Mouse (Mus musculus) neural tube, embryonic 11.5 days (tissue): Measurements from ENCODE around the gene Anapc10. TPM values are rescaled to one million over a fixed set of nuclear protein-coding genes. Genes with fewer than 3 reads are reported as not detected.
"Not testable (repeated sequence)": the region's sequence is repeated elsewhere in the genome, so short reads cannot be mapped to it uniquely, and the experiment has no call there.

Source experiments
- ATAC-seq: fragments of 200-750 bp; cut with Nextera tagmentation; 2 replicates; pipeline ENCODE4 v1.8.0; 2017; ENCODE audit warnings: moderate number of reproducible peaks, mild to moderate bottlenecking, moderate TSS enrichment, moderate library complexity; ENCODE audit not compliant: insufficient read depth, low FRiP score, low TSS enrichment
- DNase-seq: peaks from one replicate; pipeline ENCODE4 v3.0.0-alpha.2; 2015; ENCODE audit warnings: low spot score
- H3K27ac ChIP-seq: fragments of 300-500 bp; sonication (generic); 2 replicates; pipeline ENCODE4 v1.5.1; 2014; ENCODE audit warnings: low read depth, mild to moderate bottlenecking, low read length
- H3K27me3 ChIP-seq: fragments of 300-500 bp; sonication (generic); 2 replicates; pipeline ENCODE4 v1.6.1; 2014; ENCODE audit warnings: mild to moderate bottlenecking, low read length, mixed read lengths; ENCODE audit not compliant: control insufficient read depth, insufficient read depth
- H3K36me3 ChIP-seq: fragments of 300-500 bp; sonication (generic); 2 replicates; pipeline ENCODE4 v1.6.1; 2014; ENCODE audit warnings: mild to moderate bottlenecking, low read length, moderate library complexity, mixed read lengths; ENCODE audit not compliant: control insufficient read depth, insufficient read depth
- H3K4me1 ChIP-seq: fragments of 300-500 bp; sonication (generic); 2 replicates; pipeline ENCODE4 v1.6.1; 2014; ENCODE audit warnings: low read length, mixed read lengths; ENCODE audit not compliant: control insufficient read depth, insufficient read depth
- H3K4me2 ChIP-seq: fragments of 300-500 bp; sonication (generic); 2 replicates; pipeline ENCODE4 v1.6.1; 2014; ENCODE audit warnings: low read depth, mild to moderate bottlenecking, moderate library complexity
- H3K4me3 ChIP-seq: fragments of 300-500 bp; sonication (generic); 2 replicates; pipeline ENCODE4 v1.5.1; 2014; ENCODE audit warnings: low read depth, low read length
- H3K9ac ChIP-seq: fragments of 300-500 bp; sonication (generic); 2 replicates; pipeline ENCODE4 v1.6.1; 2014; ENCODE audit warnings: mild to moderate bottlenecking, low read length
- H3K9me3 ChIP-seq: fragments of 300-500 bp; sonication (generic); 2 replicates; pipeline ENCODE4 v1.6.1; 2016; ENCODE audit warnings: low read length; ENCODE audit not compliant: control insufficient read depth
- WGBS: fragments of 180-500 bp; shearing (Covaris S2); extraction: QIAGEN DNeasy Blood & Tissue Kit; methylation state at CpG from one replicate; pipeline ENCODE4 v1.1.7; 2014; 5-methylcytosine and 5-hydroxymethylcytosine counted together
- polyA plus RNA-seq: library from polyadenylated mRNA; unstranded; fragments of >200 nt; fragmentation: Nextera tagmentation; extraction: Ambion mirVana; gene quantifications from 2 replicates; pipeline ENCODE4 v1.2.1, GENCODE M21; 2014

Gene Anapc10
- 37.5 and 39.0 TPM in 2 replicates for polyA plus RNA-seq

DNA sequence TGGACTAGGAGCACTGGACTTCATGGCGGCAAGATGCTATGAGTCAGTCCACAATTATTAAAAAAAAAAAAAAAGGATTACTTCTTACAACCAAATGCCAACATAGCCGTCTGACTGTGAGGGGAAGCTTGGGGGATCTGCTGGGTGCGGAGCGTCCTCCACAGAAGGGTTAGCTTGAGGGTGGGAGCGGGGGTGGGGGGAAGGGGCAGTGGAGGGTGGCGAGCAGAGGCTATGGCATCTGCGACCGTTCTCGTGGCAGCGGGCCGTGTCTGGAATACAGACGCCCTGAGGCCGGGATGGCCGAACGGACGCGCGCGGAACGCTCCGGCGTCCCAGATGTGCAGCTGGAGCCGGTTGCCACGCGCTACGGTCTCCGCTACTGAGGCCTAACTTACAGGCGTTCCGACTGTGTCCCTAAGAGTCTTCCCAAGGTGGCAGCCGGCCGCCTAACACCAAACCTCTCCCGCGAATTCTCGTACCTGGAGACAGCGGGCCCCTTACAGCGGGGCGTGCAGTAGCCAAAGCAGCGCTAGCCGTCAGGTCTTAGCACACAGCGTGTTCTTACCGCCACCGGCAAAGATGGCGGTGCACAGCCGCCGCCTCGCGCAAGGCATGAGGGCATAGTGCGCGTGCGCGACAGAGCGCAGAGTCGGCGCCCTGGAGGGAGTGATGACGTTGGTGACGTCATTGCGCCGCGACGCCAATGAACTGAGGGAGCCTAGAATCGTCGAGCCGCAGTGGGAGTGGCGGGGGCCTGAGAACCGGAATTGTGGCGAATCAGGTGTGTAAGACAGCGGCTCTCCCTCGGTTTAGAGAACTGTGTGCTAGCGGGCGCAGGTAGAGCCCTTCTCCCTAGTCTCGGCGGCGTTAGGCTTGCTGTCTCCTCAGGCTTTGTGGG is at the start of gene Anapc10, which contains the start of gene Abce1:
Anapc10 (plus strand) TSS at position 757 of the 898 bp plus-strand sequence.
Abce1 (minus strand) TSS at position 677 of the 898 bp plus-strand sequence.
- under 1% methylated on average over 73 of the region's 73 CpGs for WGBS
- H3K4me1 ChIP-seq, result 0 out of 2 replicates have a peak, but pooled peaks cover 5% of the 10 kb centered on the region
- peak within 1 kb of the TSS; percentile 65 for H3K4me2 ChIP-seq
- peak within 1 kb of the TSS; percentile 92 for H3K4me3 ChIP-seq
- H3K36me3 ChIP-seq, result peaks cover 4% of the 10 kb centered on the region
- H3K9me3 ChIP-seq, result no peaks in the 10 kb centered on the region
- ATAC-seq, result peak; percentile 98
- no peaks in the 10 kb centered on the region for H3K27me3 ChIP-seq
- DNase-seq, result peak; percentile 100
- peak within 1 kb of the TSS; percentile 85 for H3K9ac ChIP-seq
- peak within 1 kb of the TSS; percentile 85 for H3K27ac ChIP-seq

- no peaks in the 10 kb centered on the region for H3K9me3 ChIP-seq
These were observed 35.2 kb upstream of the Anapc10 start for GRCm38 (mm10) chr8:79676461-79676860.

DNA sequence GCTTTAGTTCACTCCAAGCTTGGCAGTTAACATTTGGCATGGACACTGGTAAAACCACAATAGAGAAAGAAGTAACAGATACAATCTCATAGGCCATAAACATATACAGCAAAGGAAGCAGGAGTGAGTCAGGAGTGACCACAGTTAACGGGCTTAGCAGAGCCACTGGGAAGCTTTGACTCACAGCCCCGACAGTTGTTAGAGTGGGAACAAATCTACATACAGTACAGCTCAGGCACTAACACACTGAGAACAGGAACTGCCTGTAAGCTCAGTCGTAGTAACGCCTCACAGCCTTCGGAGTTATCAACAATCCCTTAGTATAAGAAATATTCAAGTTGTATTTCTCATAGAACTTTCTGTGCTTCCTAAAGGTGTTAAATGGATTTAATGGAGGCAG is 32.6 kb upstream of the Anapc10 start:
- Histone ChIP-seq H3K9ac (no peak overlapping the region), H3K4me2 (no peak overlapping the region), H3K36me3 (0 out of 2 replicates have a peak, but pooled peaks cover 2% of the 10 kb centered on the region), H3K9me3 (no peaks in the 10 kb centered on the region), H3K4me3 (no peak overlapping the region), H3K4me1 (no peaks in the 10 kb centered on the region), H3K27ac (no peak overlapping the region), H3K27me3 (no peaks in the 10 kb centered on the region)
- WGBS, result 73% methylated on average over 5 of the region's 5 CpGs
- DNase-seq, result no peak
- no peak for ATAC-seq

More at GRCm38 (mm10) chr8:79676461-79676860, 35.2 kb upstream of the Anapc10 start:
- Histone ChIP-seq H3K4me3 (no peak overlapping the region), H3K36me3 (peaks cover 4% of the 10 kb centered on the region; the same call in 1 of the 2 replicates), H3K4me1 (no peaks in the 10 kb centered on the region), H3K27me3 (no peaks in the 10 kb centered on the region), H3K4me2 (no peak overlapping the region), H3K9ac (no peak overlapping the region), H3K27ac (no peak overlapping the region)
- 86% methylated on average over 4 of the region's 4 CpGs for WGBS
- no peak for DNase-seq
- no peak for ATAC-seq

DNA sequence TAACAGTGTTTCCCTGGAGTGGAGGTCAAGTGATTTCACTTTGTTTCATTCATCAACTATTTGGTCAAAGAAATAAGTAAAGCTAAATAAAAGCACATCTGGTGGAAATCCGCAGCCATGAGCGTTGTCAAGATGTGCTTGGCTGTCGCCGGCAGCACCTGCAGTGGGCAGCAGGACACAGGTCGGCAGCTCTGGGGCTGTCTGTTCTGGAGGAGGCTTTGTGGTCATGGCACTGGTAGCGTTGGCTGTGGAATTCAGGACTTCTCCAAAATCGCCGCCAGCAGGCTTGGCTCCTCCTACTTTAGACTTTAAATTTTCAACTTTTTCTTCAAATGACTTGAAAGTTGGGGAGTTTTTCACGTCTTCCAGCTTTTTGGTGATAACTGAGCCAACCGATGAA is 31.5 kb upstream of the Anapc10 start:
- not testable (repeated sequence) for H3K4me1 ChIP-seq, H3K36me3 ChIP-seq, H3K9ac ChIP-seq, H3K9me3 ChIP-seq, H3K27ac ChIP-seq, H3K4me3 ChIP-seq, ATAC-seq, H3K27me3 ChIP-seq, H3K4me2 ChIP-seq
- 48% methylated on average over 10 of the region's 10 CpGs for WGBS
- peak; percentile 14 for DNase-seq

DNA sequence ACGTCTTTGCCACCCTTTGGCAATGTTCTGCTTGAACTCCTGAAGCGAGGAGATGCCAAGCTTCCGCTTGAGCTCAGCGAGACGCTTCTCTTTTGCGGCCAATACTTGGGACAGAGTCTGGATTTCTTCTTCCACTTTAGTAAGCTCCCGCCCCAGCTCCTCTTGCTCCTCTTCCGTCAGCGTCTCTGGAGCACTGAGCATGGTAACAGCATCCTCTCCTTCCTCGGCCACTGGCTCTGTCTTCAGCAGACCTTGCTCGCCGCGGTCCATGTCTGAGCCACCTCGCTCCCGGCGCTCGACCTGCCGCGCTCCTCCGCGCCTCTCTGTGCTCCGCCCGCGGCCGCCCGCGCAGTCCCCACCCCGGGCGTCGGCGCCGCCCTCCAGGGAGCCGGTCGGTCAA is 31.1 kb upstream of the Anapc10 start:
- 14% methylated on average over 34 of the region's 34 CpGs for WGBS
- Histone ChIP-seq H3K27ac (no peak overlapping the region), H3K4me1 (no peaks in the 10 kb centered on the region), H3K4me3 (0 out of 2 replicates have a peak overlapping the region, but pooled peaks have one; percentile 12), H3K9ac (0 out of 2 replicates have a peak overlapping the region, but pooled peaks have one; percentile 18), H3K27me3 (no peaks in the 10 kb centered on the region), H3K4me2 (peak overlapping the region; percentile 46), H3K9me3 (no peaks in the 10 kb centered on the region), H3K36me3 (peaks cover 8% of the 10 kb centered on the region; the same call in 1 of the 2 replicates)
- ATAC-seq, result peak; percentile 55
- DNase-seq, result peak; percentile 40

- 32% methylated on average over 2 of the region's 2 CpGs for WGBS
- peak; percentile 11 for DNase-seq
- Histone ChIP-seq H3K4me3 (0 out of 2 replicates have a peak overlapping the region, but pooled peaks have one; percentile 12), H3K27ac (no peak overlapping the region), H3K9ac (0 out of 2 replicates have a peak overlapping the region, but pooled peaks have one; percentile 18), H3K4me1 (no peaks in the 10 kb centered on the region), H3K9me3 (no peaks in the 10 kb centered on the region), H3K27me3 (no peaks in the 10 kb centered on the region), H3K36me3 (peaks cover 8% of the 10 kb centered on the region; the same call in 1 of the 2 replicates), H3K4me2 (peak overlapping the region; percentile 46)
- ATAC-seq, result no peak
These were observed 30.7 kb upstream of the Anapc10 start for GRCm38 (mm10) chr8:79680965-79681364.

- WGBS, result 99% methylated on average over 3 of the region's 5 CpGs
- DNase-seq, ATAC-seq, H3K9me3 ChIP-seq, H3K27ac ChIP-seq, H3K4me1 ChIP-seq, H3K4me2 ChIP-seq, H3K27me3 ChIP-seq, H3K9ac ChIP-seq, H3K4me3 ChIP-seq: not testable (repeated sequence)
- peaks cover 21% of the 10 kb centered on the region for H3K36me3 ChIP-seq
These were observed 25.7 kb upstream of the Anapc10 start for GRCm38 (mm10) chr8:79685927-79686326.

DNA sequence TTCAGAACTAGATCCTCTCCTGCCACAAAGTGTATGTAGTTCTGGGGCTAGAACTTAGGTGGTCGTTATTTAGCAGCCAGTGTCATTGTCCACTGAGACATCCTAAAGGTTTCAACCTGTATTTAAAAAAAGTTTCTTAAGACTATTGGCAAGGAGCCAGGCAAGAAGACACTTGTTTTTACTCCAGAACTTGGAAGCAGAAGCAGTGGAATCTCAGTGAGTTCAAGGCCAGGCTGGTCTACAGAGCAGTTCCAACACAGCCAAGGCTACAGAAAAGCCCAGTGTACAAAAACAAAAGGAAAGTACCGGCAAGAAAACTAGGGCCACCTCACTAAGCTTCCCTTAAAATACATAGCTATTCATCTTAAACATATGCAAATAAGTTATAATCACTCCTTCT is 19.1 kb upstream of the Anapc10 start:
- Histone ChIP-seq H3K27ac (no peak overlapping the region), H3K27me3 (no peaks in the 10 kb centered on the region), H3K4me1 (no peaks in the 10 kb centered on the region), H3K4me3 (no peak overlapping the region), H3K36me3 (peaks cover 17% of the 10 kb centered on the region), H3K9ac (no peak overlapping the region), H3K4me2 (no peak overlapping the region), H3K9me3 (no peaks in the 10 kb centered on the region)
- ATAC-seq (no peak), DNase-seq (no peak)
- 88% methylated on average over 2 of the region's 2 CpGs for WGBS
